Comparison of ENCODE assay signal across 28 mouse cellular contexts in genomic region chr19:4567665-4568064, GRCm38 (mm10). TPM values are rescaled to one million over a fixed set of nuclear protein-coding genes. Genes with fewer than 3 reads are reported as not detected.
DNase-seq lines count a peak whose midpoint lies in the region; ATAC-seq and TF ChIP-seq lines count a peak whose summit lies in the region.
"Had no signal": no experiment of that assay in that cellular context is flagged by ENCODE, and none has a peak within 500 bp of the region (broad histone marks: within the 10 kb centered on the region; RNA-seq: fewer than 3 reads in every experiment).

No protein-coding gene starts in this region.

- H3K9me3 ChIP-seq in liver, embryonic 14.5 days (ENCODE audit: control insufficient read depth, low read length), result no peaks in the 10 kb centered on the region
- H3K9me3 ChIP-seq in stomach, postnatal 0 days (ENCODE audit: control insufficient read depth, low read length), result no peaks in the 10 kb centered on the region
- no peaks in the 10 kb centered on the region for H3K9me3 ChIP-seq in forebrain, embryonic 16.5 days (ENCODE audit: control insufficient read depth, low read length)
- H3K9me3 ChIP-seq: heart, embryonic 10.5 days; heart, embryonic 15.5 days; kidney, embryonic 15.5 days; limb, embryonic 10.5 days; limb, embryonic 15.5 days; neural tube, embryonic 15.5 days had no signal

- no peaks in the 10 kb centered on the region for H3K36me3 ChIP-seq in liver, adult 2 months (ENCODE audit: control insufficient read depth, insufficient read depth, low read length)
- H3K36me3 ChIP-seq in liver, embryonic 14.5 days (replicated peaks; ENCODE audit: control insufficient read depth, insufficient read depth, low read depth), result no peaks in the 10 kb centered on the region
- H3K36me3 ChIP-seq in stomach, postnatal 0 days (ENCODE audit: control insufficient read depth, insufficient read depth, low read length), result no peaks in the 10 kb centered on the region
- H3K36me3 ChIP-seq in forebrain, embryonic 16.5 days (ENCODE audit: control insufficient read depth, insufficient read depth), result no peaks in the 10 kb centered on the region
- H3K36me3 ChIP-seq: heart, embryonic 10.5 days; heart, embryonic 15.5 days; kidney, embryonic 15.5 days; limb, embryonic 10.5 days; limb, embryonic 15.5 days; neural tube, embryonic 15.5 days had no signal

- H3K4me2 ChIP-seq in liver, embryonic 14.5 days (ENCODE audit: low read depth), result peak overlapping the region; percentile 27; the same call in 1 of the 2 replicates
- no peak overlapping the region for H3K4me2 ChIP-seq in stomach, postnatal 0 days (replicated peaks; ENCODE audit: low read depth)
- no peak overlapping the region for H3K4me2 ChIP-seq in forebrain, embryonic 16.5 days (ENCODE audit: low read length)
- H3K4me2 ChIP-seq: heart, embryonic 15.5 days; kidney, embryonic 15.5 days; limb, embryonic 15.5 days; neural tube, embryonic 15.5 days had no signal

- no peak overlapping the region for H3K4me3 ChIP-seq in liver, adult 2 months (ENCODE audit: insufficient read depth, low read depth, low read length)
- H3K4me3 ChIP-seq in liver, embryonic 14.5 days (ENCODE audit: insufficient read depth in 1 of 2, low read depth in 2 of 2, low read length in 2 of 2), result no peak overlapping the region
- no peak overlapping the region for H3K4me3 ChIP-seq in stomach, postnatal 0 days (ENCODE audit: low read depth, low read length)
- H3K4me3 ChIP-seq in forebrain, embryonic 16.5 days (replicated peaks; ENCODE audit: low read length), result no peak overlapping the region
- H3K4me3 ChIP-seq: erythroblast, embryonic 14.5 days; heart, embryonic 10.5 days; heart, embryonic 15.5 days; kidney, embryonic 15.5 days; limb, embryonic 10.5 days; limb, embryonic 15.5 days; neural tube, embryonic 15.5 days had no signal

- no peaks in the 10 kb centered on the region for H3K27me3 ChIP-seq in liver, adult 2 months (ENCODE audit: control insufficient read depth, insufficient read depth, low read length)
- no peaks in the 10 kb centered on the region for H3K27me3 ChIP-seq in liver, embryonic 14.5 days (ENCODE audit: control insufficient read depth, insufficient read depth, low read length)
- H3K27me3 ChIP-seq in stomach, postnatal 0 days (ENCODE audit: control insufficient read depth, insufficient read depth, low read length), result no peaks in the 10 kb centered on the region
- H3K27me3 ChIP-seq in forebrain, embryonic 16.5 days (replicated peaks; ENCODE audit: control insufficient read depth, insufficient read depth, low read length), result no peaks in the 10 kb centered on the region
- H3K27me3 ChIP-seq: heart, embryonic 15.5 days; kidney, embryonic 15.5 days; limb, embryonic 15.5 days; neural tube, embryonic 15.5 days had no signal

- no peak overlapping the region for H3K9ac ChIP-seq in liver, adult 2 months (ENCODE audit: low read depth, low read length)
- peak overlapping the region; percentile 71 for H3K9ac ChIP-seq in liver, embryonic 14.5 days (replicated peaks)
- H3K9ac ChIP-seq in stomach, postnatal 0 days (ENCODE audit: low read length), result no peak overlapping the region
- H3K9ac ChIP-seq in forebrain, embryonic 16.5 days (replicated peaks; ENCODE audit: low read depth, low read length), result no peak overlapping the region
- H3K9ac ChIP-seq: heart, embryonic 15.5 days; kidney, embryonic 15.5 days; limb, embryonic 15.5 days; neural tube, embryonic 15.5 days had no signal

- WGBS in liver, adult 2 months, result 24% methylated on average over 2 of the region's 2 CpGs
- WGBS in liver, embryonic 14.5 days (ENCODE audit: insufficient replicate concordance), result 41% methylated on average over 2 of the region's 2 CpGs
- 42% methylated on average over 2 of the region's 2 CpGs for WGBS in stomach, postnatal 0 days
- 80% methylated on average over 2 of the region's 2 CpGs for WGBS in forebrain, embryonic 16.5 days

- TF ChIP-seq POLR2A in liver, adult 2 months (IDR thresholded peaks at IDR 0.05; ENCODE audit: extremely low read depth, insufficient read depth, low read length), result no peak

- peaks cover 12% of the 10 kb centered on the region; the same call in 1 of the 2 replicates for H3K79me2 ChIP-seq in liver, adult 2 months (ENCODE audit: control insufficient read depth, insufficient read depth, low read length)

- TF ChIP-seq EP300 in liver, embryonic 14.5 days (IDR thresholded peaks at IDR 0.05; ENCODE audit: low read depth), result no peak
- no peak for TF ChIP-seq EP300 in stomach, postnatal 0 days (optimal IDR thresholded peaks at IDR 0.05)

- ATAC-seq in liver, embryonic 14.5 days (ENCODE audit: insufficient read depth), result no peak
- ATAC-seq in stomach, postnatal 0 days (ENCODE audit: low FRiP score, low TSS enrichment), result no peak
- ATAC-seq in forebrain, embryonic 16.5 days, result no peak
- ATAC-seq: hindbrain, embryonic 16.5 days had no signal

- peak; percentile 74 for DNase-seq in liver, adult 2 months (ENCODE audit: extremely low read depth, low read depth, low spot score)
- no peak for DNase-seq in liver
- peak; percentile 38 for DNase-seq in R1 (ENCODE audit: low read depth, low spot score)
- no peak for DNase-seq in liver, embryonic 14.5 days (ENCODE audit: low read depth in 3 of 3, low spot score in 3 of 3)
- no peak for DNase-seq in stomach, postnatal 0 days (ENCODE audit: low spot score)
- no peak for DNase-seq in right cerebral cortex, adult 2 months (ENCODE audit: low spot score in 2 of 2)
- DNase-seq: adrenal gland, postnatal 10 days; cerebellum, adult 11 months; cerebellum, adult 9-11 months; gastrocnemius, postnatal 14 days; kidney, adult 18-20 months; kidney, postnatal 36 days; layer of hippocampus, adult 9-11 months; lung, postnatal 10 days; midbrain, embryonic 14.5 days; retina, postnatal 1 day; right cerebral cortex, postnatal 25 days; thymus, postnatal 4 days had no signal

- peaks cover 41% of the 10 kb centered on the region for H3K4me1 ChIP-seq in liver, adult 2 months (ENCODE audit: control insufficient read depth, insufficient read depth, low read length)
- H3K4me1 ChIP-seq in liver, embryonic 14.5 days (replicated peaks; ENCODE audit: control insufficient read depth in 2 of 2, insufficient read depth in 2 of 2, low read length in 1 of 2), result peaks cover 82 to 84% of the 10 kb centered on the region in 2 experiments
- H3K4me1 ChIP-seq in stomach, postnatal 0 days (replicated peaks; ENCODE audit: control insufficient read depth, insufficient read depth), result no peaks in the 10 kb centered on the region
- H3K4me1 ChIP-seq in forebrain, embryonic 16.5 days (replicated peaks; ENCODE audit: control insufficient read depth, insufficient read depth, low read length), result peaks cover 7% of the 10 kb centered on the region
- H3K4me1 ChIP-seq: kidney, embryonic 15.5 days; limb, embryonic 15.5 days had no signal

- H3K27ac ChIP-seq in liver, adult 2 months (replicated peaks; ENCODE audit: insufficient read depth, low read depth, low read length), result peak overlapping the region; percentile 74
- H3K27ac ChIP-seq in liver, embryonic 14.5 days, result peak overlapping the region; percentile 100
- H3K27ac ChIP-seq in stomach, postnatal 0 days (replicated peaks), result peak overlapping the region; percentile 56; the same call in 1 of the 2 replicates
- H3K27ac ChIP-seq in forebrain, embryonic 16.5 days (ENCODE audit: low read length), result no peak overlapping the region
- H3K27ac ChIP-seq: heart, embryonic 10.5 days; heart, embryonic 15.5 days; kidney, embryonic 15.5 days; limb, embryonic 10.5 days; limb, embryonic 15.5 days; macrophage; neural tube, embryonic 15.5 days had no signal

- no peak for TF ChIP-seq CTCF in liver, adult 2 months (IDR thresholded peaks at IDR 0.05; ENCODE audit: low read depth, low read length)
- TF ChIP-seq CTCF in liver, embryonic 14.5 days (IDR thresholded peaks at IDR 0.05; ENCODE audit: low read depth), result no peak
- TF ChIP-seq CTCF in stomach, postnatal 0 days (IDR thresholded peaks at IDR 0.05; ENCODE audit: low read depth), result no peak

RNA-seq across cellular contexts. Expression of gene Lrfn4, which starts 47.8 kb away (rescaled TPM):
- 0.13 and 0.18 TPM in 2 replicates for total RNA-seq in liver, adult 2 months (2014; rRNA removed)
- polyA plus RNA-seq in liver, adult 2 months (2012; rRNA removed), result 0.27 and 0.35 TPM in 2 replicates
- 2.1 and 2.6 TPM in 2 replicates for polyA plus RNA-seq in liver, embryonic 14.5 days (2012; rRNA removed)
- 0.42 and 0.64 TPM in 2 replicates for polyA plus RNA-seq in liver, embryonic 14.5 days (2014; fragmentation: Nextera tagmentation; extraction: Ambion mirVana)
- 4.3 and 5.0 TPM in 2 replicates for polyA plus RNA-seq in stomach, postnatal 0 days (2015; fragmentation: Nextera tagmentation; extraction: Ambion mirVana)
- 8.9 and 9.2 TPM in 2 replicates for polyA plus RNA-seq in forebrain, embryonic 16.5 days (2015; fragmentation: Nextera tagmentation; extraction: Ambion mirVana)

RNA-seq across cellular contexts. Expression of gene Pcx, which starts 57.4 kb away (rescaled TPM):
- total RNA-seq in liver, adult 2 months (2014; rRNA removed), result 266 and 269 TPM in 2 replicates
- polyA plus RNA-seq in liver, adult 2 months (2012; rRNA removed), result 237 and 274 TPM in 2 replicates
- polyA plus RNA-seq in liver, embryonic 14.5 days (2012; rRNA removed), result 14.7 and 16.4 TPM in 2 replicates
- polyA plus RNA-seq in liver, embryonic 14.5 days (2014; fragmentation: Nextera tagmentation; extraction: Ambion mirVana), result 25.6 and 29.1 TPM in 2 replicates
- 28.9 and 33.9 TPM in 2 replicates for polyA plus RNA-seq in stomach, postnatal 0 days (2015; fragmentation: Nextera tagmentation; extraction: Ambion mirVana)
- polyA plus RNA-seq in forebrain, embryonic 16.5 days (2015; fragmentation: Nextera tagmentation; extraction: Ambion mirVana), result 30.6 and 33.3 TPM in 2 replicates

RNA-seq across cellular contexts. Expression of gene Rce1, which starts 57.8 kb away (rescaled TPM):
- 14.8 and 15.7 TPM in 2 replicates for total RNA-seq in liver, adult 2 months (2014; rRNA removed)
- polyA plus RNA-seq in liver, adult 2 months (2012; rRNA removed), result 31.0 and 44.9 TPM in 2 replicates
- polyA plus RNA-seq in liver, embryonic 14.5 days (2012; rRNA removed), result 20.0 and 26.7 TPM in 2 replicates
- polyA plus RNA-seq in liver, embryonic 14.5 days (2014; fragmentation: Nextera tagmentation; extraction: Ambion mirVana), result 23.6 and 25.2 TPM in 2 replicates
- 46.4 and 49.4 TPM in 2 replicates for polyA plus RNA-seq in stomach, postnatal 0 days (2015; fragmentation: Nextera tagmentation; extraction: Ambion mirVana)
- polyA plus RNA-seq in forebrain, embryonic 16.5 days (2015; fragmentation: Nextera tagmentation; extraction: Ambion mirVana), result 53.8 and 59.0 TPM in 2 replicates

Comparison
In these comparisons a context has a peak if more than half of its experiments do, and no peak if none do; other contexts are left out.
1. DNase-seq: peak in liver, adult 2 months (single experiment) and R1 (single experiment); none in liver (single experiment), liver, embryonic 14.5 days (0 of 3), stomach, postnatal 0 days (single experiment) and right cerebral cortex, adult 2 months (0 of 2).